Mouse (Mus musculus) liver, embryonic 12.5 days (tissue): ENCODE measurements around the gene 9130213A22Rik. TPM values are rescaled to one million over a fixed set of nuclear protein-coding genes. Genes with fewer than 3 reads are reported as not detected.

Experiments used
- ATAC-seq: fragments of 200-750 bp; cut with Nextera tagmentation; 2 replicates; pipeline ENCODE4 v1.8.0; 2017; ENCODE audit warnings: moderate number of reproducible peaks, mild to moderate bottlenecking, moderate library complexity
- H3K27ac ChIP-seq: fragments of 300-500 bp; sonication (generic); 2 replicates; pipeline ENCODE4 v1.5.1; 2016; ENCODE audit warnings: mild to moderate bottlenecking
- H3K27me3 ChIP-seq: fragments of 300-500 bp; sonication (generic); replicated peaks from 2 replicates; pipeline ENCODE4 v1.6.1; 2016; ENCODE audit warnings: mild to moderate bottlenecking, moderate library complexity
- H3K36me3 ChIP-seq: fragments of 300-500 bp; sonication (generic); 2 replicates; pipeline ENCODE4 v1.6.1; 2016; ENCODE audit warnings: mild to moderate bottlenecking, moderate library complexity
- H3K4me1 ChIP-seq: fragments of 300-500 bp; sonication (generic); 2 replicates; pipeline ENCODE4 v1.6.1; 2016
- H3K4me2 ChIP-seq: fragments of 300-500 bp; sonication (generic); 2 replicates; pipeline ENCODE4 v1.6.1; 2016; ENCODE audit warnings: mild to moderate bottlenecking, moderate library complexity
- H3K4me3 ChIP-seq: fragments of 300-500 bp; sonication (generic); 2 replicates; pipeline ENCODE4 v1.5.1; 2016; ENCODE audit warnings: mild to moderate bottlenecking, moderate library complexity
- H3K9ac ChIP-seq: fragments of 300-500 bp; sonication (generic); 2 replicates; pipeline ENCODE4 v1.6.1; 2016; ENCODE audit warnings: mild to moderate bottlenecking, moderate library complexity
- H3K9me3 ChIP-seq: fragments of 300-500 bp; sonication (generic); replicated peaks from 2 replicates; pipeline ENCODE4 v1.6.1; 2016; ENCODE audit warnings: mild to moderate bottlenecking, moderate library complexity
- WGBS: fragments of 180-500 bp; shearing (Covaris S2); methylation state at CpG from one replicate; pipeline ENCODE4 v1.1.7; 2016; ENCODE audit not compliant: insufficient replicate concordance; 5-methylcytosine and 5-hydroxymethylcytosine counted together
- polyA plus RNA-seq: library from polyadenylated mRNA; unstranded; fragments of >200 nt; fragmentation: Nextera tagmentation; extraction: Ambion mirVana; gene quantifications from 2 replicates; pipeline ENCODE4 v1.2.1, GENCODE M21; 2016

Gene 9130213A22Rik
- polyA plus RNA-seq, 1 experiment from 2014 or later, result 0.14 TPM

- peak overlapping the region; percentile 50 for H3K9ac ChIP-seq
- ATAC-seq, result no peak
- peaks cover 34% of the 10 kb centered on the region for H3K36me3 ChIP-seq
- H3K4me2 ChIP-seq, result peak overlapping the region; percentile 70
- H3K4me3 ChIP-seq, result peak overlapping the region; percentile 57
- 0 out of 2 replicates have a peak overlapping the region, but pooled peaks have one; percentile 33 for H3K27ac ChIP-seq
- peaks cover 28% of the 10 kb centered on the region for H3K27me3 ChIP-seq
- H3K9me3 ChIP-seq, result no peaks in the 10 kb centered on the region
- 4% methylated on average over 21 of the region's 21 CpGs for WGBS
- peaks cover 32% of the 10 kb centered on the region for H3K4me1 ChIP-seq
Measured at GRCm38 (mm10) chr11:69111051-69111810, 11.2 kb downstream of the 9130213A22Rik start.

GRCm38 (mm10) chr11:69110319-69111046 lies 11.9 kb downstream of the 9130213A22Rik start:
- Histone ChIP-seq H3K4me1 (peaks cover 32% of the 10 kb centered on the region), H3K27ac (peak overlapping the region; percentile 67), H3K36me3 (peaks cover 42% of the 10 kb centered on the region), H3K4me2 (peak overlapping the region; percentile 70), H3K4me3 (peak overlapping the region; percentile 57), H3K27me3 (peaks cover 24% of the 10 kb centered on the region), H3K9me3 (no peaks in the 10 kb centered on the region), H3K9ac (peak overlapping the region; percentile 53)
- ATAC-seq, result peak; percentile 78
- WGBS, result under 1% methylated on average over 30 of the region's 30 CpGs

GRCm38 (mm10) chr11:69109032-69109900 lies 13.1 kb downstream of the 9130213A22Rik start:
- H3K9ac ChIP-seq, result peak overlapping the region; percentile 53; the same call in 1 of the 2 replicates
- H3K4me2 ChIP-seq, result peak overlapping the region; percentile 70
- no peaks in the 10 kb centered on the region for H3K9me3 ChIP-seq
- 79% methylated on average over 13 of the region's 13 CpGs for WGBS
- peak overlapping the region; percentile 67; the same call in 1 of the 2 replicates for H3K27ac ChIP-seq
- no peak for ATAC-seq
- H3K4me1 ChIP-seq, result peaks cover 32% of the 10 kb centered on the region
- peaks cover 22% of the 10 kb centered on the region for H3K27me3 ChIP-seq
- 0 out of 2 replicates have a peak overlapping the region, but pooled peaks have one; percentile 57 for H3K4me3 ChIP-seq
- H3K36me3 ChIP-seq, result peaks cover 54% of the 10 kb centered on the region

- H3K27me3 ChIP-seq, result peaks cover 16% of the 10 kb centered on the region
- no peak overlapping the region for H3K9ac ChIP-seq
- H3K4me3 ChIP-seq, result no peak overlapping the region
- no peaks in the 10 kb centered on the region for H3K9me3 ChIP-seq
- H3K4me1 ChIP-seq, result peaks cover 32% of the 10 kb centered on the region
- no peak overlapping the region for H3K4me2 ChIP-seq
- WGBS, result 82% methylated on average over 9 of the region's 9 CpGs
- peaks cover 64% of the 10 kb centered on the region for H3K36me3 ChIP-seq
- ATAC-seq, result no peak
- no peak overlapping the region for H3K27ac ChIP-seq
Measured at GRCm38 (mm10) chr11:69108223-69108622, 14.2 kb downstream of the 9130213A22Rik start.

- ATAC-seq, result no peak
- Histone ChIP-seq H3K27me3 (peaks cover 10% of the 10 kb centered on the region), H3K9ac (no peak overlapping the region), H3K4me3 (no peak overlapping the region), H3K4me2 (no peak overlapping the region), H3K4me1 (peaks cover 32% of the 10 kb centered on the region), H3K36me3 (peaks cover 70% of the 10 kb centered on the region), H3K9me3 (no peaks in the 10 kb centered on the region), H3K27ac (no peak overlapping the region)
- 75% methylated on average over 11 of the region's 11 CpGs for WGBS
Measured at GRCm38 (mm10) chr11:69107676-69108075, 14.7 kb downstream of the 9130213A22Rik start.

GRCm38 (mm10) chr11:69106842-69107241 lies 15.5 kb downstream of the 9130213A22Rik start:
- Histone ChIP-seq H3K4me3 (no peak overlapping the region), H3K27ac (no peak overlapping the region), H3K4me2 (no peak overlapping the region), H3K9ac (no peak overlapping the region), H3K4me1 (peaks cover 25% of the 10 kb centered on the region), H3K27me3 (peaks cover 2% of the 10 kb centered on the region; the same call in 1 of the 2 replicates), H3K9me3 (no peaks in the 10 kb centered on the region), H3K36me3 (peaks cover 78% of the 10 kb centered on the region)
- WGBS, result 86% methylated on average over 11 of the region's 11 CpGs
- no peak for ATAC-seq

GRCm38 (mm10) chr11:69106299-69106698 lies 16.1 kb downstream of the 9130213A22Rik start:
- 81% methylated on average over 11 of the region's 11 CpGs for WGBS
- Histone ChIP-seq H3K27ac (no peak overlapping the region), H3K36me3 (peaks cover 84% of the 10 kb centered on the region), H3K9me3 (no peaks in the 10 kb centered on the region), H3K4me3 (no peak overlapping the region), H3K27me3 (no peaks in the 10 kb centered on the region), H3K4me2 (no peak overlapping the region), H3K9ac (no peak overlapping the region), H3K4me1 (peaks cover 19% of the 10 kb centered on the region)
- no peak for ATAC-seq

- 69% methylated on average over 2 of the region's 2 CpGs for WGBS
- no peak for ATAC-seq
- H3K36me3 ChIP-seq, result peaks cover 89% of the 10 kb centered on the region
Measured at GRCm38 (mm10) chr11:69105796-69106195, 16.6 kb downstream of the 9130213A22Rik start.

GRCm38 (mm10) chr11:69105227-69105626 lies 17.2 kb downstream of the 9130213A22Rik start:
- Histone ChIP-seq H3K27ac (no peak overlapping the region), H3K4me2 (no peak overlapping the region), H3K4me3 (no peak overlapping the region), H3K27me3 (no peaks in the 10 kb centered on the region), H3K9me3 (no peaks in the 10 kb centered on the region), H3K4me1 (peaks cover 24% of the 10 kb centered on the region), H3K36me3 (peaks cover 92% of the 10 kb centered on the region), H3K9ac (no peak overlapping the region)
- 79% methylated on average over 6 of the region's 6 CpGs for WGBS
- ATAC-seq, result no peak

More at GRCm38 (mm10) chr11:69105796-69106195, 16.6 kb downstream of the 9130213A22Rik start:
- Histone ChIP-seq H3K27ac (no peak overlapping the region), H3K4me2 (no peak overlapping the region), H3K4me1 (peaks cover 20% of the 10 kb centered on the region), H3K4me3 (no peak overlapping the region), H3K9me3 (no peaks in the 10 kb centered on the region), H3K9ac (no peak overlapping the region), H3K27me3 (no peaks in the 10 kb centered on the region)

GRCm38 (mm10) chr11:69104487-69104886 lies 17.9 kb downstream of the 9130213A22Rik start:
- H3K9me3 ChIP-seq, result no peaks in the 10 kb centered on the region
- H3K27me3 ChIP-seq, result no peaks in the 10 kb centered on the region
- no peak overlapping the region for H3K4me2 ChIP-seq
- H3K4me3 ChIP-seq, result no peak overlapping the region
- no peak overlapping the region for H3K9ac ChIP-seq
- H3K4me1 ChIP-seq, result peaks cover 24% of the 10 kb centered on the region
- ATAC-seq, result no peak
- H3K36me3 ChIP-seq, result peaks cover 90% of the 10 kb centered on the region
- no peak overlapping the region for H3K27ac ChIP-seq
- 84% methylated on average over 14 of the region's 14 CpGs for WGBS
